Mouse (Mus musculus) ovary, postnatal 10 days (tissue): ENCODE measurements at regions not wholly inside any gene's neighbourhood (a gene's known extent, or its start where the extent isn't known, plus 50 kb on each side); places are given as distances from the start of the nearest gene placed in this dataset.

Experiments used
- DNase-seq: peaks from one replicate; pipeline ENCODE4 v3.0.0; 2022; ENCODE audit warnings: low spot score

GRCm38 (mm10) chr10:66935731-66936130, 160.2 kb upstream of the Jmjd1c start:
- DNase-seq, result no peak

- no peak for DNase-seq
These were observed 158.8 kb upstream of the Jmjd1c start for GRCm38 (mm10) chr10:66937116-66937515.

- no peak for DNase-seq
These were observed 155.6 kb upstream of the Jmjd1c start for GRCm38 (mm10) chr10:66940368-66940767.

GRCm38 (mm10) chr10:66940922-66941321, 155.0 kb upstream of the Jmjd1c start:
- DNase-seq, result no peak

- DNase-seq, result no peak
These were observed 154.0 kb upstream of the Jmjd1c start for GRCm38 (mm10) chr10:66941974-66942373.

GRCm38 (mm10) chr10:66943875-66944274, 152.1 kb upstream of the Jmjd1c start:
- no peak for DNase-seq

GRCm38 (mm10) chr10:66946161-66946560, 149.8 kb upstream of the Jmjd1c start:
- no peak for DNase-seq

GRCm38 (mm10) chr10:66948329-66948728, 147.6 kb upstream of the Jmjd1c start:
- DNase-seq, result no peak

GRCm38 (mm10) chr10:66950441-66950840, 145.5 kb upstream of the Jmjd1c start:
- DNase-seq, result no peak

GRCm38 (mm10) chr10:66951231-66951822, 144.6 kb upstream of the Jmjd1c start:
- no peak for DNase-seq

GRCm38 (mm10) chr10:66951935-66952334, 144.0 kb upstream of the Jmjd1c start:
- no peak for DNase-seq

GRCm38 (mm10) chr10:66953248-66953975, 142.5 kb upstream of the Jmjd1c start:
- DNase-seq, result no peak

GRCm38 (mm10) chr10:66953976-66954505, 141.9 kb upstream of the Jmjd1c start:
- no peak for DNase-seq

- DNase-seq, result no peak
These were observed 140.5 kb upstream of the Jmjd1c start for GRCm38 (mm10) chr10:66955430-66955829.

GRCm38 (mm10) chr10:66956619-66957018, 139.3 kb upstream of the Jmjd1c start:
- no peak for DNase-seq

GRCm38 (mm10) chr10:66957373-66957772, 138.6 kb upstream of the Jmjd1c start:
- no peak for DNase-seq
